ENCODE assay signal across 10 mouse cellular contexts in genomic region chr14:32825426-32826032, GRCm38 (mm10). TPM values are rescaled to one million over a fixed set of nuclear protein-coding genes. Genes with fewer than 3 reads are reported as not detected.
A peak's percentile ranks its signal among the peaks of the same experiment; 100 is the strongest.
DNase-seq lines count a peak whose midpoint lies in the region; ATAC-seq and TF ChIP-seq lines count a peak whose summit lies in the region.
"Had no signal": no experiment of that assay in that cellular context is flagged by ENCODE, and none has a peak within 500 bp of the region (broad histone marks: within the 10 kb centered on the region; RNA-seq: fewer than 3 reads in every experiment).

No protein-coding gene starts in this region.

- peak; percentile 93 for DNase-seq in kidney, postnatal 0 days (ENCODE audit: low spot score)
- no peak for DNase-seq in right cerebral cortex, postnatal 25 days
- DNase-seq in cerebellum, adult 11-12 months, result no peak

- H3K4me1 ChIP-seq in E14TG2a.4 (replicated peaks; ENCODE audit: low read depth, low read length), result peaks cover 58% of the 10 kb centered on the region
- H3K4me1 ChIP-seq in embryonic facial prominence, embryonic 13.5 days, result peaks cover 42% of the 10 kb centered on the region
- H3K4me1 ChIP-seq in heart, embryonic 15.5 days (replicated peaks), result peaks cover 23% of the 10 kb centered on the region
- peaks cover 32% of the 10 kb centered on the region for H3K4me1 ChIP-seq in kidney, postnatal 0 days (replicated peaks; ENCODE audit: insufficient read depth, low read length)

- peak overlapping the region; percentile 52 for H3K4me3 ChIP-seq in E14TG2a.4 (replicated peaks; ENCODE audit: low read length)
- peak overlapping the region; percentile 13; the same call in 1 of the 2 replicates for H3K4me3 ChIP-seq in embryonic facial prominence, embryonic 13.5 days
- no peak overlapping the region for H3K4me3 ChIP-seq in heart, embryonic 15.5 days
- no peak overlapping the region for H3K4me3 ChIP-seq in kidney, postnatal 0 days (replicated peaks; ENCODE audit: low read depth, low read length)

- 5% methylated on average over 11 of the region's 11 CpGs for WGBS in embryonic facial prominence, embryonic 13.5 days
- 10% methylated on average over 11 of the region's 11 CpGs for WGBS in heart, embryonic 15.5 days
- 5% methylated on average over 11 of the region's 11 CpGs for WGBS in kidney, postnatal 0 days

- H3K9me3 ChIP-seq in E14TG2a.4 (ENCODE audit: low read length), result no peaks in the 10 kb centered on the region
- H3K9me3 ChIP-seq in embryonic facial prominence, embryonic 13.5 days, result no peaks in the 10 kb centered on the region
- H3K9me3 ChIP-seq in heart, embryonic 15.5 days (replicated peaks), result no peaks in the 10 kb centered on the region
- no peaks in the 10 kb centered on the region for H3K9me3 ChIP-seq in kidney, postnatal 0 days (replicated peaks; ENCODE audit: low read length)

- peak overlapping the region; percentile 47 for H3K4me2 ChIP-seq in embryonic facial prominence, embryonic 13.5 days
- H3K4me2 ChIP-seq in heart, embryonic 15.5 days, result peak overlapping the region; percentile 27
- peak overlapping the region; percentile 44 for H3K4me2 ChIP-seq in kidney, postnatal 0 days (ENCODE audit: low read length)

- no peak overlapping the region for H3K9ac ChIP-seq in embryonic facial prominence, embryonic 13.5 days
- no peak overlapping the region for H3K9ac ChIP-seq in heart, embryonic 15.5 days
- H3K9ac ChIP-seq in kidney, postnatal 0 days (ENCODE audit: low read depth, low read length), result no peak overlapping the region

- peak overlapping the region; percentile 62 for H3K27ac ChIP-seq in embryonic facial prominence, embryonic 13.5 days
- no peak overlapping the region for H3K27ac ChIP-seq in heart, embryonic 15.5 days
- peak overlapping the region; percentile 65 for H3K27ac ChIP-seq in kidney, postnatal 0 days

- no peak for TF ChIP-seq CTCF in E14TG2a.4 (conservative IDR thresholded peaks at IDR 0.05; ENCODE audit: low read length)
- TF ChIP-seq CTCF in kidney, postnatal 0 days (IDR thresholded peaks at IDR 0.05; ENCODE audit: low read depth), result no peak

- H3K36me3 ChIP-seq in E14TG2a.4 (ENCODE audit: insufficient read depth, low read length), result no peaks in the 10 kb centered on the region
- no peaks in the 10 kb centered on the region for H3K36me3 ChIP-seq in embryonic facial prominence, embryonic 13.5 days
- H3K36me3 ChIP-seq in heart, embryonic 15.5 days, result no peaks in the 10 kb centered on the region
- H3K36me3 ChIP-seq in kidney, postnatal 0 days (ENCODE audit: insufficient read depth, low read length), result no peaks in the 10 kb centered on the region

- H3K27me3 ChIP-seq in E14TG2a.4 (ENCODE audit: insufficient read depth, low read length), result peaks cover 4% of the 10 kb centered on the region; the same call in 1 of the 2 replicates
- H3K27me3 ChIP-seq in embryonic facial prominence, embryonic 13.5 days, result no peaks in the 10 kb centered on the region
- no peaks in the 10 kb centered on the region for H3K27me3 ChIP-seq in heart, embryonic 15.5 days
- no peaks in the 10 kb centered on the region for H3K27me3 ChIP-seq in kidney, postnatal 0 days (ENCODE audit: insufficient read depth, low read length)

- ATAC-seq in embryonic facial prominence, embryonic 13.5 days (ENCODE audit: insufficient number of reproducible peaks, insufficient read depth, low FRiP score, low TSS enrichment, low read depth), result peak; percentile 73; the same call in 1 of the 2 replicates
- peak; percentile 53; the same call in 1 of the 2 replicates for ATAC-seq in heart, embryonic 15.5 days (replicated peaks; ENCODE audit: insufficient number of reproducible peaks, insufficient read depth, low FRiP score, low read depth)
- peak; percentile 85 for ATAC-seq in kidney, postnatal 0 days (replicated peaks; ENCODE audit: low FRiP score, low read depth)
- ATAC-seq in megakaryocyte, adult 5-6 weeks (ENCODE audit: poor library complexity, severe bottlenecking), result 0 out of 2 replicates have a peak, but pooled peaks have one; percentile 38
- no peak for ATAC-seq in frontal cortex, adult (ENCODE audit: low TSS enrichment)

RNA-seq across cellular contexts. Expression of gene Fam170b, which starts 8.2 kb away (rescaled TPM):
- 0.15 TPM in 1 of 2 replicates, not detected in the other for polyA plus RNA-seq in embryonic facial prominence, embryonic 13.5 days (2015; fragmentation: Nextera tagmentation; extraction: Ambion mirVana)
- polyA plus RNA-seq in heart, embryonic 15.5 days (2015; fragmentation: Nextera tagmentation; extraction: Ambion mirVana), result 0.11 and 0.13 TPM in 2 replicates
- 0.04 and 0.09 TPM in 2 replicates for polyA plus RNA-seq in kidney, postnatal 0 days (2015; fragmentation: Nextera tagmentation; extraction: Ambion mirVana)
- total RNA-seq in megakaryocyte, adult 5-6 weeks (2015), result not detected in 2 replicates
- total RNA-seq in megakaryocyte, adult 5-6 weeks (2017), result not detected in 2 replicates
- total RNA-seq: left cerebral cortex, postnatal 10 days; MEL had no signal

RNA-seq across cellular contexts. Expression of gene Vstm4, which starts 31.0 kb away (rescaled TPM):
- polyA plus RNA-seq in embryonic facial prominence, embryonic 13.5 days (2015; fragmentation: Nextera tagmentation; extraction: Ambion mirVana), result 20.9 and 21.7 TPM in 2 replicates
- 20.3 and 25.4 TPM in 2 replicates for polyA plus RNA-seq in heart, embryonic 15.5 days (2015; fragmentation: Nextera tagmentation; extraction: Ambion mirVana)
- 45.2 and 47.4 TPM in 2 replicates for polyA plus RNA-seq in kidney, postnatal 0 days (2015; fragmentation: Nextera tagmentation; extraction: Ambion mirVana)
- total RNA-seq in megakaryocyte, adult 5-6 weeks (2015), result not detected in 2 replicates
- total RNA-seq in megakaryocyte, adult 5-6 weeks (2017), result not detected in 2 replicates
- total RNA-seq: MEL had no signal

RNA-seq across cellular contexts. Expression of gene Tmem273, which starts 39.8 kb away (rescaled TPM):
- polyA plus RNA-seq in embryonic facial prominence, embryonic 13.5 days (2015; fragmentation: Nextera tagmentation; extraction: Ambion mirVana), result 0.47 and 0.63 TPM in 2 replicates
- 0.73 and 1.1 TPM in 2 replicates for polyA plus RNA-seq in heart, embryonic 15.5 days (2015; fragmentation: Nextera tagmentation; extraction: Ambion mirVana)
- polyA plus RNA-seq in kidney, postnatal 0 days (2015; fragmentation: Nextera tagmentation; extraction: Ambion mirVana), result 0.20 and 0.30 TPM in 2 replicates
- total RNA-seq in megakaryocyte, adult 5-6 weeks (2015), result 12.3 and 15.3 TPM in 2 replicates
- 7.8 and 10.1 TPM in 2 replicates for total RNA-seq in megakaryocyte, adult 5-6 weeks (2017)
- total RNA-seq: MEL had no signal

Comparison
In these comparisons a context has a peak if more than half of its experiments do, and no peak if none do; other contexts are left out.
1. H3K4me3 ChIP-seq: peak in E14TG2a.4 (single experiment) and embryonic facial prominence, embryonic 13.5 days (single experiment); none in heart, embryonic 15.5 days (single experiment) and kidney, postnatal 0 days (single experiment).
2. Peak in every context shown above with its lines, with median percentiles within 50 percentile points of each other: H3K4me2 ChIP-seq.